Mouse (Mus musculus): ENCODE measurements around the gene Crtc1. TPM values are rescaled to one million over a fixed set of nuclear protein-coding genes. Genes with fewer than 3 reads are reported as not detected.

The Crtc1 gene
- polyA plus RNA-seq, 2 experiments, result 2.9 to 3.9 TPM

- no peak overlapping the region for H3K4me3 ChIP-seq (ENCODE audit: insufficient read depth in 1 of 2, low read depth in 2 of 2, low read length in 2 of 2)
- no peak overlapping the region for H3K4me2 ChIP-seq (ENCODE audit: low read depth)
- peaks cover 75% of the 10 kb centered on the region for H3K36me3 ChIP-seq (replicated peaks; ENCODE audit: control insufficient read depth, insufficient read depth, low read depth)
- no peak overlapping the region for H3K9ac ChIP-seq (replicated peaks)
- no peaks in the 10 kb centered on the region for H3K27me3 ChIP-seq (ENCODE audit: control insufficient read depth, insufficient read depth, low read length)
- TF ChIP-seq EP300 (IDR thresholded peaks at IDR 0.05; ENCODE audit: low read depth) (no peak), CTCF (IDR thresholded peaks at IDR 0.05; ENCODE audit: low read depth) (no peak)
- peaks cover 7 to 20% of the 10 kb centered on the region in 2 experiments for H3K4me1 ChIP-seq (replicated peaks; ENCODE audit: control insufficient read depth in 2 of 2, insufficient read depth in 2 of 2, low read length in 1 of 2)
- H3K9me3 ChIP-seq (ENCODE audit: control insufficient read depth, low read length), result no peaks in the 10 kb centered on the region
- no peak overlapping the region for H3K27ac ChIP-seq
- WGBS (ENCODE audit: insufficient replicate concordance), result 86% methylated on average over 7 of the region's 7 CpGs
- ATAC-seq (ENCODE audit: insufficient read depth) (no peak), DNase-seq (ENCODE audit: low read depth in 3 of 3, low spot score in 3 of 3) (no peak)
Observed at GRCm38 (mm10) chr8:70343076-70343475, 96.3 kb downstream of the Crtc1 start.

GRCm38 (mm10) chr8:70342007-70342406 lies 97.4 kb downstream of the Crtc1 start:
- Histone ChIP-seq H3K9me3 (ENCODE audit: control insufficient read depth, low read length) (no peaks in the 10 kb centered on the region), H3K27ac (no peak overlapping the region), H3K36me3 (replicated peaks; ENCODE audit: control insufficient read depth, insufficient read depth, low read depth) (peaks cover 78% of the 10 kb centered on the region), H3K27me3 (ENCODE audit: control insufficient read depth, insufficient read depth, low read length) (no peaks in the 10 kb centered on the region), H3K4me2 (ENCODE audit: low read depth) (no peak overlapping the region), H3K9ac (replicated peaks) (no peak overlapping the region), H3K4me1 (replicated peaks; ENCODE audit: control insufficient read depth in 2 of 2, insufficient read depth in 2 of 2, low read length in 1 of 2) (peaks cover 4 to 17% of the 10 kb centered on the region in 2 experiments; a peak in 3 of 4 replicates), H3K4me3 (ENCODE audit: insufficient read depth in 1 of 2, low read depth in 2 of 2, low read length in 2 of 2) (no peak overlapping the region)
- ATAC-seq (ENCODE audit: insufficient read depth) (no peak), DNase-seq (ENCODE audit: low read depth in 3 of 3, low spot score in 3 of 3) (no peak)
- WGBS (ENCODE audit: insufficient replicate concordance), result 81% methylated on average over 14 of the region's 14 CpGs
- no peak for TF ChIP-seq EP300 (IDR thresholded peaks at IDR 0.05; ENCODE audit: low read depth)
- no peak for TF ChIP-seq CTCF (IDR thresholded peaks at IDR 0.05; ENCODE audit: low read depth)

GRCm38 (mm10) chr8:70340659-70341058 lies 98.7 kb downstream of the Crtc1 start:
- no peak for ATAC-seq (ENCODE audit: insufficient read depth)
- peaks cover 84% of the 10 kb centered on the region for H3K36me3 ChIP-seq (replicated peaks; ENCODE audit: control insufficient read depth, insufficient read depth, low read depth)

GRCm38 (mm10) chr8:70338931-70339330 lies 100.4 kb downstream of the Crtc1 start:
- H3K27me3 ChIP-seq (ENCODE audit: control insufficient read depth, insufficient read depth, low read length), result no peaks in the 10 kb centered on the region
- peaks cover 96% of the 10 kb centered on the region for H3K36me3 ChIP-seq (replicated peaks; ENCODE audit: control insufficient read depth, insufficient read depth, low read depth)
- no peak overlapping the region for H3K4me3 ChIP-seq (ENCODE audit: insufficient read depth in 1 of 2, low read depth in 2 of 2, low read length in 2 of 2)
- no peak overlapping the region for H3K27ac ChIP-seq
- H3K4me2 ChIP-seq (ENCODE audit: low read depth), result no peak overlapping the region
- TF ChIP-seq EP300 (IDR thresholded peaks at IDR 0.05; ENCODE audit: low read depth) (no peak), CTCF (IDR thresholded peaks at IDR 0.05; ENCODE audit: low read depth) (no peak)
- ATAC-seq (ENCODE audit: insufficient read depth) (no peak), DNase-seq (ENCODE audit: low read depth in 3 of 3, low spot score in 3 of 3) (no peak)
- H3K4me1 ChIP-seq (replicated peaks; ENCODE audit: control insufficient read depth in 2 of 2, insufficient read depth in 2 of 2, low read length in 1 of 2), result no peaks in the 10 kb centered on the region
- H3K9ac ChIP-seq (replicated peaks), result no peak overlapping the region
- no peaks in the 10 kb centered on the region for H3K9me3 ChIP-seq (ENCODE audit: control insufficient read depth, low read length)
- 78% methylated on average over 7 of the region's 7 CpGs for WGBS (ENCODE audit: insufficient replicate concordance)

More at GRCm38 (mm10) chr8:70340659-70341058, 98.7 kb downstream of the Crtc1 start:
- no peaks in the 10 kb centered on the region for H3K27me3 ChIP-seq (ENCODE audit: control insufficient read depth, insufficient read depth, low read length)
- TF ChIP-seq CTCF (IDR thresholded peaks at IDR 0.05; ENCODE audit: low read depth), result no peak
- TF ChIP-seq EP300 (IDR thresholded peaks at IDR 0.05; ENCODE audit: low read depth), result no peak
- H3K9me3 ChIP-seq (ENCODE audit: control insufficient read depth, low read length), result no peaks in the 10 kb centered on the region
- no peak overlapping the region for H3K9ac ChIP-seq (replicated peaks)
- DNase-seq (ENCODE audit: low read depth in 3 of 3, low spot score in 3 of 3), result no peak
- 86% methylated on average over 7 of the region's 7 CpGs for WGBS (ENCODE audit: insufficient replicate concordance)
- no peak overlapping the region for H3K27ac ChIP-seq
- H3K4me3 ChIP-seq (ENCODE audit: insufficient read depth in 1 of 2, low read depth in 2 of 2, low read length in 2 of 2), result no peak overlapping the region
- no peak overlapping the region for H3K4me2 ChIP-seq (ENCODE audit: low read depth)
- peaks cover 4 to 9% of the 10 kb centered on the region in 2 experiments; a peak in 3 of 4 replicates for H3K4me1 ChIP-seq (replicated peaks; ENCODE audit: control insufficient read depth in 2 of 2, insufficient read depth in 2 of 2, low read length in 1 of 2)

- ATAC-seq (ENCODE audit: insufficient read depth) (no peak), DNase-seq (ENCODE audit: low read depth in 3 of 3, low spot score in 3 of 3) (no peak)
- Histone ChIP-seq H3K36me3 (replicated peaks; ENCODE audit: control insufficient read depth, insufficient read depth, low read depth) (peaks cover 70% of the 10 kb centered on the region), H3K9me3 (ENCODE audit: control insufficient read depth, low read length) (no peaks in the 10 kb centered on the region), H3K27me3 (ENCODE audit: control insufficient read depth, insufficient read depth, low read length) (no peaks in the 10 kb centered on the region), H3K9ac (replicated peaks) (no peak overlapping the region), H3K4me2 (ENCODE audit: low read depth) (no peak overlapping the region), H3K4me3 (ENCODE audit: insufficient read depth in 1 of 2, low read depth in 2 of 2, low read length in 2 of 2) (no peak overlapping the region), H3K4me1 (replicated peaks; ENCODE audit: control insufficient read depth in 2 of 2, insufficient read depth in 2 of 2, low read length in 1 of 2) (peaks cover 5 to 11% of the 10 kb centered on the region in 2 experiments), H3K27ac (no peak overlapping the region)
- TF ChIP-seq EP300 (IDR thresholded peaks at IDR 0.05; ENCODE audit: low read depth) (no peak), CTCF (IDR thresholded peaks at IDR 0.05; ENCODE audit: low read depth) (no peak)
- WGBS (ENCODE audit: insufficient replicate concordance), result 89% methylated on average over 6 of the region's 6 CpGs
Observed at GRCm38 (mm10) chr8:70332878-70333202, 106.5 kb downstream of the Crtc1 start.

Other genes with a start within 250 kb of the Crtc1 start
- gene Slc25a42, start 227.3 kb downstream of the Crtc1 start, polyA plus RNA-seq (2012; rRNA removed), result 14.7 and 16.1 TPM in 2 replicates
- gene Slc25a42, start 227.3 kb downstream of the Crtc1 start, polyA plus RNA-seq (2014; fragmentation: Nextera tagmentation; extraction: Ambion mirVana), result 3.3 and 4.5 TPM in 2 replicates
- gene Sugp2, start 205.4 kb downstream of the Crtc1 start, polyA plus RNA-seq (2012; rRNA removed), result 14.1 and 17.3 TPM in 2 replicates
- 7.5 and 9.9 TPM in 2 replicates for gene Sugp2, start 205.4 kb downstream of the Crtc1 start, polyA plus RNA-seq (2014; fragmentation: Nextera tagmentation; extraction: Ambion mirVana)
- gene Armc6, start 205.1 kb downstream of the Crtc1 start, polyA plus RNA-seq (2012; rRNA removed), result 12.4 and 13.5 TPM in 2 replicates
- gene Armc6, start 205.1 kb downstream of the Crtc1 start, polyA plus RNA-seq (2014; fragmentation: Nextera tagmentation; extraction: Ambion mirVana), result 10.5 and 12.0 TPM in 2 replicates
- 5.5 and 6.5 TPM in 2 replicates for gene Homer3, start 156.8 kb downstream of the Crtc1 start, polyA plus RNA-seq (2012; rRNA removed)
- gene Homer3, start 156.8 kb downstream of the Crtc1 start, polyA plus RNA-seq (2014; fragmentation: Nextera tagmentation; extraction: Ambion mirVana), result 3.9 and 4.2 TPM in 2 replicates
- gene Ddx49, start 137.1 kb downstream of the Crtc1 start, polyA plus RNA-seq (2012; rRNA removed), result 17.9 and 20.3 TPM in 2 replicates
- gene Ddx49, start 137.1 kb downstream of the Crtc1 start, polyA plus RNA-seq (2014; fragmentation: Nextera tagmentation; extraction: Ambion mirVana), result 20.8 and 22.3 TPM in 2 replicates
- 138 and 180 TPM in 2 replicates for gene Cope, start 137.1 kb downstream of the Crtc1 start, polyA plus RNA-seq (2012; rRNA removed)
- 164 and 171 TPM in 2 replicates for gene Cope, start 137.1 kb downstream of the Crtc1 start, polyA plus RNA-seq (2014; fragmentation: Nextera tagmentation; extraction: Ambion mirVana)
- gene Cers1, start 123.8 kb downstream of the Crtc1 start, polyA plus RNA-seq (2012; rRNA removed), result 0.09 and 0.14 TPM in 2 replicates
- gene Cers1, start 123.8 kb downstream of the Crtc1 start, polyA plus RNA-seq (2014; fragmentation: Nextera tagmentation; extraction: Ambion mirVana), result not detected in 2 replicates
- 0.16 and 0.22 TPM in 2 replicates for gene Gdf1, start 109.8 kb downstream of the Crtc1 start, polyA plus RNA-seq (2012; rRNA removed)
- gene Gdf1, start 109.8 kb downstream of the Crtc1 start, polyA plus RNA-seq (2014; fragmentation: Nextera tagmentation; extraction: Ambion mirVana), result not detected in 2 replicates
- 12.3 and 14.1 TPM in 2 replicates for gene Upf1, start 86.3 kb downstream of the Crtc1 start, polyA plus RNA-seq (2012; rRNA removed)
- gene Upf1, start 86.3 kb downstream of the Crtc1 start, polyA plus RNA-seq (2014; fragmentation: Nextera tagmentation; extraction: Ambion mirVana), result 9.3 and 11.6 TPM in 2 replicates
- gene Comp, start 66.0 kb downstream of the Crtc1 start, polyA plus RNA-seq (2012; rRNA removed), result 0.39 and 0.47 TPM in 2 replicates
- 0.29 and 0.85 TPM in 2 replicates for gene Comp, start 66.0 kb downstream of the Crtc1 start, polyA plus RNA-seq (2014; fragmentation: Nextera tagmentation; extraction: Ambion mirVana)
- 6.5 and 7.1 TPM in 2 replicates for gene Klhl26, start 37.4 kb upstream of the Crtc1 start, polyA plus RNA-seq (2012; rRNA removed)
- gene Klhl26, start 37.4 kb upstream of the Crtc1 start, polyA plus RNA-seq (2014; fragmentation: Nextera tagmentation; extraction: Ambion mirVana), result 5.0 and 6.0 TPM in 2 replicates
- 0.03 and 0.09 TPM in 2 replicates for gene Tmem59l, start 47.8 kb upstream of the Crtc1 start, polyA plus RNA-seq (2012; rRNA removed)
- gene Tmem59l, start 47.8 kb upstream of the Crtc1 start, polyA plus RNA-seq (2014; fragmentation: Nextera tagmentation; extraction: Ambion mirVana), result not detected in 2 replicates
- 1.5 and 1.9 TPM in 2 replicates for gene Crlf1, start 53.6 kb upstream of the Crtc1 start, polyA plus RNA-seq (2012; rRNA removed)
- gene Crlf1, start 53.6 kb upstream of the Crtc1 start, polyA plus RNA-seq (2014; fragmentation: Nextera tagmentation; extraction: Ambion mirVana), result 3.7 and 4.0 TPM in 2 replicates
- 55.1 and 71.6 TPM in 2 replicates for gene Rex1bd, start 67.2 kb upstream of the Crtc1 start, polyA plus RNA-seq (2012; rRNA removed)
- 72.0 and 74.2 TPM in 2 replicates for gene Rex1bd, start 67.2 kb upstream of the Crtc1 start, polyA plus RNA-seq (2014; fragmentation: Nextera tagmentation; extraction: Ambion mirVana)
- 553 and 870 TPM in 2 replicates for gene Uba52, start 71.2 kb upstream of the Crtc1 start, polyA plus RNA-seq (2012; rRNA removed)
- gene Uba52, start 71.2 kb upstream of the Crtc1 start, polyA plus RNA-seq (2014; fragmentation: Nextera tagmentation; extraction: Ambion mirVana), result 738 and 773 TPM in 2 replicates
- gene Fkbp8, start 88.1 kb upstream of the Crtc1 start, polyA plus RNA-seq (2012; rRNA removed), result 140 and 149 TPM in 2 replicates
- 114 and 135 TPM in 2 replicates for gene Fkbp8, start 88.1 kb upstream of the Crtc1 start, polyA plus RNA-seq (2014; fragmentation: Nextera tagmentation; extraction: Ambion mirVana)
- gene Kxd1, start 88.4 kb upstream of the Crtc1 start, polyA plus RNA-seq (2012; rRNA removed), result 28.9 and 30.8 TPM in 2 replicates
- 32.6 and 33.3 TPM in 2 replicates for gene Kxd1, start 88.4 kb upstream of the Crtc1 start, polyA plus RNA-seq (2014; fragmentation: Nextera tagmentation; extraction: Ambion mirVana)
- 8.9 and 9.6 TPM in 2 replicates for gene Ell, start 99.9 kb upstream of the Crtc1 start, polyA plus RNA-seq (2012; rRNA removed)
- 7.7 and 9.2 TPM in 2 replicates for gene Ell, start 99.9 kb upstream of the Crtc1 start, polyA plus RNA-seq (2014; fragmentation: Nextera tagmentation; extraction: Ambion mirVana)
- gene Isyna1, start 154.8 kb upstream of the Crtc1 start, polyA plus RNA-seq (2012; rRNA removed), result 61.3 and 62.4 TPM in 2 replicates
- 30.2 and 34.2 TPM in 2 replicates for gene Isyna1, start 154.8 kb upstream of the Crtc1 start, polyA plus RNA-seq (2014; fragmentation: Nextera tagmentation; extraction: Ambion mirVana)
- 36.3 and 50.8 TPM in 2 replicates for gene Ssbp4, start 169.3 kb upstream of the Crtc1 start, polyA plus RNA-seq (2012; rRNA removed)
- 49.5 and 61.7 TPM in 2 replicates for gene Ssbp4, start 169.3 kb upstream of the Crtc1 start, polyA plus RNA-seq (2014; fragmentation: Nextera tagmentation; extraction: Ambion mirVana)
- 4.3 and 5.3 TPM in 2 replicates for gene Lrrc25, start 176.6 kb upstream of the Crtc1 start, polyA plus RNA-seq (2012; rRNA removed)
- gene Lrrc25, start 176.6 kb upstream of the Crtc1 start, polyA plus RNA-seq (2014; fragmentation: Nextera tagmentation; extraction: Ambion mirVana), result 4.7 TPM in 2 replicates
- gene Gdf15, start 192.9 kb upstream of the Crtc1 start, polyA plus RNA-seq (2012; rRNA removed), result 6.3 and 9.0 TPM in 2 replicates
- 1.2 and 2.8 TPM in 2 replicates for gene Gdf15, start 192.9 kb upstream of the Crtc1 start, polyA plus RNA-seq (2014; fragmentation: Nextera tagmentation; extraction: Ambion mirVana)
- gene Pgpep1, start 220.8 kb upstream of the Crtc1 start, polyA plus RNA-seq (2012; rRNA removed), result 7.6 and 8.6 TPM in 2 replicates
- 19.8 and 23.5 TPM in 2 replicates for gene Pgpep1, start 220.8 kb upstream of the Crtc1 start, polyA plus RNA-seq (2014; fragmentation: Nextera tagmentation; extraction: Ambion mirVana)
- gene Lsm4, start 233.7 kb upstream of the Crtc1 start, polyA plus RNA-seq (2012; rRNA removed), result 134 and 478 TPM in 2 replicates
- gene Lsm4, start 233.7 kb upstream of the Crtc1 start, polyA plus RNA-seq (2014; fragmentation: Nextera tagmentation; extraction: Ambion mirVana), result 160 and 176 TPM in 2 replicates

Measured in liver, embryonic 14.5 days (tissue).